Mouse (Mus musculus) megakaryocyte, embryonic 14.5 days (primary cell): ENCODE results near the gene Akt1.

Experiments used
- FLI1 ChIP-seq: IDR thresholded peaks from 2 replicates; pipeline ENCODE4 v1.6.1; 2012; ENCODE audit warnings: low read length, inconsistent platforms, mixed read lengths
- GATA1 ChIP-seq: IDR thresholded peaks from 3 replicates; pipeline ENCODE4 v1.6.1; 2012; ENCODE audit warnings: mixed read lengths, low read length, inconsistent platforms, borderline replicate concordance

DNA sequence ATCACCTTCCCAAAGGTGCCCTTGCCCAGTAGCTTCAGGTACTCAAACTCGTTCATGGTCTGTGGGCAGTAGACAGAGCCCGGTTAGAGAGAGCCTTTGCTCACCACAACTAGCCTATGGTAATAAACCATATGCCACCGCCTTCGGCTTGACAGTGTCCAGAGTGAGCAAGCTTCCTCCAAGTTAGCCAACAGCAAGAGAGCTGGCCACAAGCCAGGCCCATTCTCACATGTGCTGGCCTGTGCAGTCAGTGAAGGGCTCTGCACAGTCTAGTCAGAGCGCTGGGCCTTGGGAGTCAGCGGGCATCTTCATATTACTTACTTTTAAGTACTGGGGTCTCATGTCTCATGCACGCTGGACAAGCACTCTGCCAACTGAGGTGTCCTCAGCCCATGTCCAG, 16.1 kb downstream of the Akt1 start:
- TF ChIP-seq GATA1: no peak
- no peak for TF ChIP-seq FLI1
